Mouse (Mus musculus) neural tube, embryonic 14.5 days (tissue): Measurements from ENCODE around the gene Invs. TPM values are rescaled to one million over a fixed set of nuclear protein-coding genes. Genes with fewer than 3 reads are reported as not detected.
"Not testable (repeated sequence)": the region's sequence is repeated elsewhere in the genome, so short reads cannot be mapped to it uniquely, and the experiment has no call there.

Experiments used
- ATAC-seq: fragments of 200-750 bp; cut with Nextera tagmentation; 2 replicates; pipeline ENCODE4 v1.8.0; 2017; ENCODE audit warnings: low read depth, mild to moderate bottlenecking, moderate TSS enrichment, moderate library complexity
- H3K27ac ChIP-seq: fragments of 300-500 bp; sonication (generic); 2 replicates; pipeline ENCODE4 v1.5.1; 2014; ENCODE audit warnings: low read depth, mild to moderate bottlenecking, control low read depth, low read length, moderate library complexity, mixed read lengths
- H3K27me3 ChIP-seq: fragments of 300-500 bp; sonication (generic); 2 replicates; pipeline ENCODE4 v1.6.1; 2014; ENCODE audit warnings: low read length; ENCODE audit not compliant: control insufficient read depth, insufficient read depth
- H3K36me3 ChIP-seq: fragments of 300-500 bp; sonication (generic); 2 replicates; pipeline ENCODE4 v1.6.1; 2014; ENCODE audit warnings: low read length, mixed read lengths; ENCODE audit not compliant: control insufficient read depth, insufficient read depth
- H3K4me1 ChIP-seq: fragments of 300-500 bp; sonication (generic); 2 replicates; pipeline ENCODE4 v1.6.1; 2014; ENCODE audit warnings: low read length; ENCODE audit not compliant: control insufficient read depth, insufficient read depth
- H3K4me2 ChIP-seq: fragments of 300-500 bp; sonication (generic); 2 replicates; pipeline ENCODE4 v1.6.1; 2014; ENCODE audit warnings: mild to moderate bottlenecking, low read depth, low read length, control low read depth
- H3K4me3 ChIP-seq: fragments of 300-500 bp; sonication (generic); 2 replicates; pipeline ENCODE4 v1.5.1; 2014; ENCODE audit warnings: low read depth, low read length, control low read depth, mixed read lengths
- H3K9ac ChIP-seq: fragments of 300-500 bp; sonication (generic); replicated peaks from 2 replicates; pipeline ENCODE4 v1.6.1; 2014; ENCODE audit warnings: low read depth, mild to moderate bottlenecking, control low read depth, low read length, mixed read lengths
- H3K9me3 ChIP-seq: fragments of 300-500 bp; sonication (generic); 2 replicates; pipeline ENCODE4 v1.6.1; 2016; ENCODE audit warnings: low read length; ENCODE audit not compliant: control insufficient read depth
- WGBS: fragments of 180-500 bp; shearing (Covaris S2); extraction: QIAGEN DNeasy Blood & Tissue Kit; methylation state at CpG from one replicate; pipeline ENCODE4 v1.1.7; 2014; 5-methylcytosine and 5-hydroxymethylcytosine counted together
- polyA plus RNA-seq: library from polyadenylated mRNA; unstranded; fragments of >200 nt; fragmentation: Nextera tagmentation; extraction: Ambion mirVana; gene quantifications from 2 replicates; pipeline ENCODE4 v1.2.1, GENCODE M21; 2014

The Invs gene
- polyA plus RNA-seq, 1 experiment from 2014 or later = 6.1 TPM

GRCm38 (mm10) chr4:48362367-48362766 lies 82.8 kb downstream of the Invs start:
- Histone ChIP-seq H3K4me2 (no peak overlapping the region), H3K27me3 (no peaks in the 10 kb centered on the region), H3K36me3 (no peaks in the 10 kb centered on the region), H3K9me3 (no peaks in the 10 kb centered on the region), H3K4me3 (no peak overlapping the region), H3K4me1 (no peaks in the 10 kb centered on the region), H3K27ac (no peak overlapping the region), H3K9ac (no peak overlapping the region)
- ATAC-seq = no peak
- 73% methylated on average over 3 of the region's 3 CpGs for WGBS

GRCm38 (mm10) chr4:48371037-48371436 lies 91.5 kb downstream of the Invs start:
- H3K4me1 ChIP-seq = no peaks in the 10 kb centered on the region
- no peaks in the 10 kb centered on the region for H3K9me3 ChIP-seq
- no peak overlapping the region for H3K4me2 ChIP-seq
- H3K27ac ChIP-seq = no peak overlapping the region
- no peak overlapping the region for H3K9ac ChIP-seq
- H3K36me3 ChIP-seq = no peaks in the 10 kb centered on the region
- ATAC-seq = no peak
- no peak overlapping the region for H3K4me3 ChIP-seq
- H3K27me3 ChIP-seq = no peaks in the 10 kb centered on the region
- 70% methylated on average over 1 of the region's 1 CpGs for WGBS

GRCm38 (mm10) chr4:48380940-48381339 lies 101.4 kb downstream of the Invs start:
- no peak overlapping the region for H3K4me2 ChIP-seq
- H3K27me3 ChIP-seq = no peaks in the 10 kb centered on the region
- ATAC-seq = peak; percentile 44; the same call in 1 of the 2 replicates
- H3K4me3 ChIP-seq = no peak overlapping the region
- no peak overlapping the region for H3K9ac ChIP-seq
- WGBS = 5% methylated on average over 2 of the region's 2 CpGs
- H3K27ac ChIP-seq = no peak overlapping the region
- H3K36me3 ChIP-seq = no peaks in the 10 kb centered on the region
- H3K4me1 ChIP-seq = no peaks in the 10 kb centered on the region
- H3K9me3 ChIP-seq = no peaks in the 10 kb centered on the region

- H3K9ac ChIP-seq = no peak overlapping the region
- H3K4me3 ChIP-seq = no peak overlapping the region
- no peak overlapping the region for H3K4me2 ChIP-seq
- H3K36me3 ChIP-seq = no peaks in the 10 kb centered on the region
- H3K4me1 ChIP-seq = no peaks in the 10 kb centered on the region
- no peaks in the 10 kb centered on the region for H3K27me3 ChIP-seq
- H3K27ac ChIP-seq = no peak overlapping the region
- ATAC-seq = no peak
- no peaks in the 10 kb centered on the region for H3K9me3 ChIP-seq
- WGBS = 82% methylated on average over 5 of the region's 5 CpGs
These were observed 102.9 kb downstream of the Invs start for GRCm38 (mm10) chr4:48382506-48382905.

GRCm38 (mm10) chr4:48396949-48397348 lies 117.4 kb downstream of the Invs start:
- H3K4me2 ChIP-seq = no peak overlapping the region
- no peaks in the 10 kb centered on the region for H3K27me3 ChIP-seq
- WGBS = 95% methylated on average over 3 of the region's 3 CpGs
- no peaks in the 10 kb centered on the region for H3K4me1 ChIP-seq
- ATAC-seq = no peak
- no peaks in the 10 kb centered on the region for H3K36me3 ChIP-seq
- H3K27ac ChIP-seq = no peak overlapping the region
- H3K4me3 ChIP-seq = no peak overlapping the region
- H3K9me3 ChIP-seq = no peaks in the 10 kb centered on the region
- no peak overlapping the region for H3K9ac ChIP-seq

GRCm38 (mm10) chr4:48403066-48403640 lies 123.6 kb downstream of the Invs start:
- Histone ChIP-seq H3K27ac (no peak overlapping the region), H3K9me3 (no peaks in the 10 kb centered on the region), H3K9ac (no peak overlapping the region), H3K4me1 (no peaks in the 10 kb centered on the region), H3K27me3 (no peaks in the 10 kb centered on the region), H3K4me2 (no peak overlapping the region), H3K36me3 (no peaks in the 10 kb centered on the region), H3K4me3 (no peak overlapping the region)
- ATAC-seq = no peak
- 53% methylated on average over 16 of the region's 16 CpGs for WGBS

- H3K27me3 ChIP-seq, H3K4me1 ChIP-seq, H3K9me3 ChIP-seq, H3K27ac ChIP-seq, ATAC-seq, H3K4me3 ChIP-seq, H3K36me3 ChIP-seq, H3K4me2 ChIP-seq, H3K9ac ChIP-seq: not testable (repeated sequence)
- WGBS = 92% methylated on average over 9 of the region's 10 CpGs
These were observed 126.3 kb downstream of the Invs start for GRCm38 (mm10) chr4:48405724-48406491.

GRCm38 (mm10) chr4:48407350-48408039 lies 127.9 kb downstream of the Invs start:
- H3K27me3 ChIP-seq = no peaks in the 10 kb centered on the region
- H3K4me3 ChIP-seq = no peak overlapping the region
- H3K9ac ChIP-seq = no peak overlapping the region
- H3K36me3 ChIP-seq = no peaks in the 10 kb centered on the region; the same call in 1 of the 2 replicates
- H3K4me2 ChIP-seq = 0 out of 2 replicates have a peak overlapping the region, but pooled peaks have one; percentile 6
- no peaks in the 10 kb centered on the region for H3K4me1 ChIP-seq
- no peak overlapping the region for H3K27ac ChIP-seq
- ATAC-seq = peak; percentile 81
- no peaks in the 10 kb centered on the region for H3K9me3 ChIP-seq
- WGBS = 55% methylated on average over 18 of the region's 18 CpGs

- H3K4me2 ChIP-seq = no peak overlapping the region
- no peaks in the 10 kb centered on the region; the same call in 1 of the 2 replicates for H3K36me3 ChIP-seq
- H3K4me3 ChIP-seq = no peak overlapping the region
- H3K9me3 ChIP-seq = no peaks in the 10 kb centered on the region
- no peak for ATAC-seq
- no peaks in the 10 kb centered on the region for H3K4me1 ChIP-seq
- 94% methylated on average over 8 of the region's 8 CpGs for WGBS
- H3K9ac ChIP-seq = no peak overlapping the region
- H3K27me3 ChIP-seq = no peaks in the 10 kb centered on the region
- no peak overlapping the region for H3K27ac ChIP-seq
These were observed 133.9 kb downstream of the Invs start for GRCm38 (mm10) chr4:48413473-48413872.
